Mouse (Mus musculus) thymus, adult 2 months (tissue): ENCODE measurements at regions not wholly inside any gene's neighbourhood (a gene's known extent, or its start where the extent isn't known, plus 50 kb on each side); places are given as distances from the start of the nearest gene placed in this dataset.

ENCODE experiments used
- CTCF ChIP-seq: fragments of 200-500 bp; IDR thresholded peaks from 2 replicates; pipeline ENCODE4 v1.5.1; 2012; ENCODE audit warnings: mild to moderate bottlenecking, control low read depth, low read length, moderate library complexity, borderline replicate concordance; ENCODE audit not compliant: control insufficient read depth, poor library complexity, insufficient read depth; ENCODE audit errors: extremely low read depth
- POLR2A ChIP-seq: fragments of 200-500 bp; IDR thresholded peaks from 2 replicates; pipeline ENCODE4 v1.6.1; 2012; ENCODE audit warnings: mild to moderate bottlenecking, low read length, control low read depth, moderate library complexity; ENCODE audit not compliant: control insufficient read depth, poor library complexity, insufficient read depth; ENCODE audit errors: extremely low read depth

GRCm38 (mm10) chr4:35347609-35348008, 121.6 kb upstream of the C9orf72 start:
- TF ChIP-seq POLR2A = no peak
- no peak for TF ChIP-seq CTCF
